Mouse (Mus musculus): ENCODE measurements around the gene Cant1. TPM values are rescaled to one million over a fixed set of nuclear protein-coding genes. Genes with fewer than 3 reads are reported as not detected.

Gene Cant1
- total RNA-seq, 1 experiment = 45.4 TPM

DNA sequence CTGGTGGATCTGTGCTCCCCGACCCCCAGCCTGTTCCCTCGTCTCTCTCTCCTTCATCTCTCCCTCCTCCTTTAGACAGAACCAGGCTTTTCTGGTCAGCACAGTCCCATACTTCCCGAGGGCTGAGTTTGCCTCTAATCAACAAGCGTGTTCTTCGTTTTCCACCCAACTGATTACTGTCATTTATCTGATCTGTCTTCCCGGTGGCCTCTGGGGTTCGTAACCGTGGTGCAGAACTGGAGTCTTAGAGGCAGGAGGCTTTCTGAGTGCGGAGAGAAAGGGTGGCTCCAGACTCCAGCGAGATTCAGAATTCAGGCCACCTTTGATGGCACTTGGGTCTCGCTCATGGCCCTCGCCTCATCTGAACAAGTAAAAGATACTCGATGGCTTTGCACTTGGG lies 15.2 kb upstream of the Cant1 start:
- no peak overlapping the region for H3K27ac ChIP-seq (ENCODE audit: insufficient read depth, low read depth, low read length, poor library complexity, severe bottlenecking)
- no peak for DNase-seq (ENCODE audit: low read depth, low spot score)
- H3K9me3 ChIP-seq (ENCODE audit: control insufficient read depth, insufficient read depth, low read depth, low read length) = no peaks in the 10 kb centered on the region
- no peaks in the 10 kb centered on the region for H3K36me3 ChIP-seq (ENCODE audit: control insufficient read depth, insufficient read depth, low read length, poor library complexity, severe bottlenecking)
- H3K9ac ChIP-seq (ENCODE audit: insufficient read depth, low read depth, low read length, poor library complexity, severe bottlenecking) = peak overlapping the region; percentile 46; the same call in 1 of the 2 replicates
- H3K4me3 ChIP-seq (ENCODE audit: insufficient read depth in 1 of 2, low read depth in 1 of 2, low read length in 2 of 2, poor library complexity in 1 of 2, severe bottlenecking in 1 of 2) = peak overlapping the region; percentile 2 to 58; a peak in 2 of 4 replicates
- peaks cover 0 to 15% of the 10 kb centered on the region in 2 experiments for H3K4me1 ChIP-seq (ENCODE audit: control insufficient read depth in 2 of 2, insufficient read depth in 2 of 2, low read length in 2 of 2, poor library complexity in 1 of 2)
- TF ChIP-seq MAFK (IDR thresholded peaks at IDR 0.05; ENCODE audit: insufficient read depth, low read depth, low read length) (no peak), ZNF384 (IDR thresholded peaks at IDR 0.05; ENCODE audit: low read depth, low read length) (no peak), HCFC1 (IDR thresholded peaks at IDR 0.05; ENCODE audit: borderline replicate concordance, insufficient read depth, low read length) (no peak), CHD2 (IDR thresholded peaks at IDR 0.05; ENCODE audit: low read depth, low read length) (no peak), ZC3H11A (IDR thresholded peaks at IDR 0.05; ENCODE audit: borderline replicate concordance, low read depth, low read length) (no peak)
- in situ Hi-C loops (cut with MboI; ENCODE audit: low sequenced_read_pairs in 2 of 2, unreplicated experiment in 2 of 2) = no loop called here

DNA sequence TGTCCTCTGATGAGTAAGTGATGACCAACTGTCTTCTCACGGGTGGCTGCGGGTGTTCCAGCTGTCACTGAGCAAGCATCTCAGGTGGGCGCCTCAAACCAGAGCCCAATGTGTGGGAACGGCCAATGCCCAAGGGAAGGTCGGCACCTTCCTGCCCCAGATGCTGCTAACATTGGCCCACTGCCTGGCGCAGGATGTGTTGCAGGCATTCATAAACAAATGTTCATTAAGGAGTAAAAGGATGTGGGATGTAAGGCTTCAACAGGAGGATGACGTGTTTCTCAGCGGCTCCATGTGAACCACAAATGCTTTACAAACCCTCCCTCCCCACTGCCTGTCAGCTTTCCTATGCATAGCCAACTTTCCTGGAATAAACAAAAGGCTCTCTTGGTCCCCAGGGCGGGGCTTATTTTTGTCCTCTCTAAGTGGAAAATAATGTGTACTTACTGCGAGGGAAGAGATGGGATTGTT lies 14.5 kb upstream of the Cant1 start:
- DNase-seq (ENCODE audit: low read depth, low spot score) = no peak
- Histone ChIP-seq H3K9me3 (ENCODE audit: control insufficient read depth, insufficient read depth, low read depth, low read length) (no peaks in the 10 kb centered on the region), H3K36me3 (ENCODE audit: control insufficient read depth, insufficient read depth, low read length, poor library complexity, severe bottlenecking) (no peaks in the 10 kb centered on the region), H3K4me1 (ENCODE audit: control insufficient read depth in 2 of 2, insufficient read depth in 2 of 2, low read length in 2 of 2, poor library complexity in 1 of 2) (peaks cover 0 to 12% of the 10 kb centered on the region in 2 experiments), H3K9ac (ENCODE audit: insufficient read depth, low read depth, low read length, poor library complexity, severe bottlenecking) (peak overlapping the region; percentile 4; the same call in 1 of the 2 replicates), H3K4me3 (ENCODE audit: insufficient read depth in 1 of 2, low read depth in 1 of 2, low read length in 2 of 2, poor library complexity in 1 of 2, severe bottlenecking in 1 of 2) (peak overlapping the region in 1 of 2 experiments; percentile 58; a peak in 1 of 4 replicates), H3K27ac (ENCODE audit: insufficient read depth, low read depth, low read length, poor library complexity, severe bottlenecking) (no peak overlapping the region; the same call in 1 of the 2 replicates)
- TF ChIP-seq HCFC1 (IDR thresholded peaks at IDR 0.05; ENCODE audit: borderline replicate concordance, insufficient read depth, low read length) = no peak
- TF ChIP-seq ZC3H11A (IDR thresholded peaks at IDR 0.05; ENCODE audit: borderline replicate concordance, low read depth, low read length) = no peak
- no peak for TF ChIP-seq ZNF384 (IDR thresholded peaks at IDR 0.05; ENCODE audit: low read depth, low read length)
- TF ChIP-seq MAFK (IDR thresholded peaks at IDR 0.05; ENCODE audit: insufficient read depth, low read depth, low read length) = no peak
- TF ChIP-seq CHD2 (IDR thresholded peaks at IDR 0.05; ENCODE audit: low read depth, low read length) = no peak
- in situ Hi-C loops (cut with MboI; ENCODE audit: low sequenced_read_pairs in 2 of 2, unreplicated experiment in 2 of 2) = no loop called here

DNA sequence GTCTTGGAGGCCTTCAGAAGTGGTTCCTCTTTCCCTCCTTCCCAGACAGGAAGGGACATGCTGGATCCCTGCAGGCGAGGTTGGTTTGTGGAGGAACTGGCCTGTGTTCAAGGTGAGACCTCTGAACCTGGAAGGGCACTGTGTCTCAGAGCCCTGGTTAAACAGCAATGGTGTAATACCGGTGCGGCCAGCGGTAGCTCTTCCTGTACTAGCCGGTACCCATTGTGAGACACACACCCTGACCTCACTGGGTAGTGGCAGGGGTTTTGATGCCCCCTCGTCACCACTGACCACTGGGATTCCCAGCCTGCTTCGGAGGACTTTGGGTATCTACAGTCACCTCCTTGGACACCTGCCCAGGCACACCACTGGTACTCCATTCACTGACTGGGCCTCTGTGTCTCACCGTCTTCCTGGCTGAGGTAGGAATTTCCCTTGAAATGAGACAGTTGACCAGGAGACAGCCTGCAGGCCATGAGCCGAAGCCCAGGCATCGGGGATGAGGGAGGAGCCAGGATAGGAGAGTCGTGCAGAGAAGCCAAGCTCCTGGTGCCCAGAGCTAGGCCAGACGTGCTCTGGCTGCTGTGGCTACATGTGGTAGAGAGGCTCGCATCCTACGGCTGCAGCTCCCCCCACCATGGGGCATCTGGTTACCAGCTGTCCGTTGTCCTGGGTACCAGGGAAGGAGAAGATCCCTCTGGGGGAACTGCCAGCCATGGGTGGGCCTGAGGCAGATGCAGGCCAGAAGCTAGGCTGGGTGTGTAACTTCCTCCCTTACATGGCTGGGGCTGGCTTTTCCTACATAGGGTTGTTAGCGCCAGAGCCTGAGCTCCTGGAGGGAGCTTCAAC lies 12.4 kb upstream of the Cant1 start:
- Histone ChIP-seq H3K4me1 (ENCODE audit: control insufficient read depth in 2 of 2, insufficient read depth in 2 of 2, low read length in 2 of 2, poor library complexity in 1 of 2) (peaks cover 0 to 10% of the 10 kb centered on the region in 2 experiments; a peak in 3 of 4 replicates), H3K9me3 (ENCODE audit: control insufficient read depth, insufficient read depth, low read depth, low read length) (no peaks in the 10 kb centered on the region), H3K9ac (ENCODE audit: insufficient read depth, low read depth, low read length, poor library complexity, severe bottlenecking) (no peak overlapping the region), H3K27ac (ENCODE audit: insufficient read depth, low read depth, low read length, poor library complexity, severe bottlenecking) (no peak overlapping the region), H3K36me3 (ENCODE audit: control insufficient read depth, insufficient read depth, low read length, poor library complexity, severe bottlenecking) (no peaks in the 10 kb centered on the region), H3K4me3 (ENCODE audit: insufficient read depth in 1 of 2, low read depth in 1 of 2, low read length in 2 of 2, poor library complexity in 1 of 2, severe bottlenecking in 1 of 2) (no peak overlapping the region)
- in situ Hi-C loops (cut with MboI; ENCODE audit: low sequenced_read_pairs in 2 of 2, unreplicated experiment in 2 of 2) = no loop called here
- no peak for DNase-seq (ENCODE audit: low read depth, low spot score)
- no peak for TF ChIP-seq ZNF384 (IDR thresholded peaks at IDR 0.05; ENCODE audit: low read depth, low read length)
- TF ChIP-seq HCFC1 (IDR thresholded peaks at IDR 0.05; ENCODE audit: borderline replicate concordance, insufficient read depth, low read length) = no peak
- no peak for TF ChIP-seq MAFK (IDR thresholded peaks at IDR 0.05; ENCODE audit: insufficient read depth, low read depth, low read length)

DNA sequence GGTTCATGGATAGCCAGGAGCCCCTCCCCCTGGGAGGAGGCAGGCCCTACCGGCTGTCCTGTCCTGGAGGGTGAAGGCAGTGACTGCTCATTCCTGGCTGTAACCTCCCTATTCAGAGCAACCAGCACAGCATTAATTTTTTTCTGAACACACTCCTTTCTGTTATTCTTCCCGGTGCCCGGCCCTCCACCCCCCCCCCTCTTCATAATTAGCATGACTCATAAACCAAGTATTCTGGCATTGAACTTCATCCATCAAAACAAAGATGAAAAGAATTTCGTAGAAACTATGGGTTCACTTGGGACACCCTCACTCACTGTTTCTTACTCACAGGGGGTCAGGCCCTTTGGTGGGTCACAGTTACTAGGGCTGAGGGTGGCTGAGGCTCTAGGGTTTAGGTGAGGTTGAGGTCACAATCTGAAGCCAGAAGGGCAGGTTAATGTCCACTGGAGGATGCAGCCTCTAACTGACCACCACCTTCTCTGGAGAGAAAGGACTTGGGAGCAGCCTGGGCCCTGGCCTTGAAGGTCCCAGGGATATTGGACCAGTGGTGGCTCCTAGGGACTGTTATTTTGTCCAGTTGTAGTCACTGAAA lies 11.5 kb upstream of the Cant1 start:
- Histone ChIP-seq H3K27ac (ENCODE audit: insufficient read depth, low read depth, low read length, poor library complexity, severe bottlenecking) (no peak overlapping the region), H3K4me3 (ENCODE audit: insufficient read depth in 1 of 2, low read depth in 1 of 2, low read length in 2 of 2, poor library complexity in 1 of 2, severe bottlenecking in 1 of 2) (no peak overlapping the region), H3K9ac (ENCODE audit: insufficient read depth, low read depth, low read length, poor library complexity, severe bottlenecking) (no peak overlapping the region), H3K9me3 (ENCODE audit: control insufficient read depth, insufficient read depth, low read depth, low read length) (no peaks in the 10 kb centered on the region), H3K4me1 (ENCODE audit: control insufficient read depth in 2 of 2, insufficient read depth in 2 of 2, low read length in 2 of 2, poor library complexity in 1 of 2) (peaks cover 0 to 10% of the 10 kb centered on the region in 2 experiments; a peak in 3 of 4 replicates), H3K36me3 (ENCODE audit: control insufficient read depth, insufficient read depth, low read length, poor library complexity, severe bottlenecking) (no peaks in the 10 kb centered on the region)
- DNase-seq (ENCODE audit: low read depth, low spot score) = no peak
- in situ Hi-C loops (cut with MboI; ENCODE audit: low sequenced_read_pairs in 2 of 2, unreplicated experiment in 2 of 2) = no loop called here
- TF ChIP-seq ZC3H11A (IDR thresholded peaks at IDR 0.05; ENCODE audit: borderline replicate concordance, low read depth, low read length) (no peak), HCFC1 (IDR thresholded peaks at IDR 0.05; ENCODE audit: borderline replicate concordance, insufficient read depth, low read length) (no peak), ZNF384 (IDR thresholded peaks at IDR 0.05; ENCODE audit: low read depth, low read length) (no peak), CHD2 (IDR thresholded peaks at IDR 0.05; ENCODE audit: low read depth, low read length) (no peak), MAFK (IDR thresholded peaks at IDR 0.05; ENCODE audit: insufficient read depth, low read depth, low read length) (no peak)
